Mouse (Mus musculus): ENCODE data around the gene Sec22b. TPM values are rescaled to one million over a fixed set of nuclear protein-coding genes. Genes with fewer than 3 reads are reported as not detected.

Sec22b gene
- polyA plus RNA-seq, 1 experiment from 2014 or later, result 147 TPM

- no peaks in the 10 kb centered on the region for H3K36me3 ChIP-seq (ENCODE audit: control insufficient read depth, insufficient read depth, low read length)
- 47% methylated on average over 6 of the region's 6 CpGs for WGBS
- no peak for ATAC-seq (ENCODE audit: low read depth)
- no peaks in the 10 kb centered on the region for H3K4me1 ChIP-seq (replicated peaks; ENCODE audit: control insufficient read depth, insufficient read depth, low read length)
- H3K27me3 ChIP-seq (ENCODE audit: control insufficient read depth, insufficient read depth, low read depth, low read length), result peaks cover 15% of the 10 kb centered on the region
- peaks cover 4% of the 10 kb centered on the region for H3K9me3 ChIP-seq (ENCODE audit: control insufficient read depth, low read length)
- H3K9ac ChIP-seq (ENCODE audit: low read length), result no peak overlapping the region
- H3K4me3 ChIP-seq (ENCODE audit: low read length), result no peak overlapping the region
- H3K27ac ChIP-seq (ENCODE audit: low read length), result no peak overlapping the region
- no peak overlapping the region for H3K4me2 ChIP-seq (ENCODE audit: low read depth, low read length)
Measured at GRCm38 (mm10) chr3:97894695-97895094, 6.3 kb upstream of the Sec22b start.

DNA sequence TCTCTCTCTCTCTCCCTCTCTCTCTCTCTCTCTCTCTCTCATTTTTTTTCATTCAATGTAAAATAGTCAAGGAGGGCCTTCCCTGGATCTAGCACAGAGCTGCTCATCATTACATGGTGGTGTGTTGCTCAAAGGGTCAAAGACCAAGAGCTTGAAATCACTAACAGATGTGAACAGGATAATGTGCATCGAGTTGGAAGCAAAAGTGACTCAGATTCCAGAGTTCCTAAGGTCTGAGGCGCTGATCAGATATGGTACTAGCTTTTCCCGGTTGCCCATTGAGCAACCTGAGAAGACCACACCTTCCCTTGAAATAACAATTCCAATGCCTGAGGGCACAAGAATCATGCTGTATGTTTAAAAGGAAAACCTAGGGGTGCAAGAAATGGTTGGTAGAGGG lies 2.6 kb upstream of the Sec22b start:
- no peak overlapping the region for H3K4me3 ChIP-seq (ENCODE audit: low read length)
- peaks cover 4% of the 10 kb centered on the region for H3K9me3 ChIP-seq (ENCODE audit: control insufficient read depth, low read length)
- H3K36me3 ChIP-seq (ENCODE audit: control insufficient read depth, insufficient read depth, low read length), result no peaks in the 10 kb centered on the region
- H3K27ac ChIP-seq (ENCODE audit: low read length), result no peak overlapping the region
- H3K4me1 ChIP-seq (replicated peaks; ENCODE audit: control insufficient read depth, insufficient read depth, low read length), result peaks cover 8% of the 10 kb centered on the region
- H3K27me3 ChIP-seq (ENCODE audit: control insufficient read depth, insufficient read depth, low read depth, low read length), result no peaks in the 10 kb centered on the region
- H3K9ac ChIP-seq (ENCODE audit: low read length), result no peak overlapping the region
- WGBS, result 64% methylated on average over 3 of the region's 3 CpGs
- H3K4me2 ChIP-seq (ENCODE audit: low read depth, low read length), result no peak overlapping the region
- no peak for ATAC-seq (ENCODE audit: low read depth)

DNA sequence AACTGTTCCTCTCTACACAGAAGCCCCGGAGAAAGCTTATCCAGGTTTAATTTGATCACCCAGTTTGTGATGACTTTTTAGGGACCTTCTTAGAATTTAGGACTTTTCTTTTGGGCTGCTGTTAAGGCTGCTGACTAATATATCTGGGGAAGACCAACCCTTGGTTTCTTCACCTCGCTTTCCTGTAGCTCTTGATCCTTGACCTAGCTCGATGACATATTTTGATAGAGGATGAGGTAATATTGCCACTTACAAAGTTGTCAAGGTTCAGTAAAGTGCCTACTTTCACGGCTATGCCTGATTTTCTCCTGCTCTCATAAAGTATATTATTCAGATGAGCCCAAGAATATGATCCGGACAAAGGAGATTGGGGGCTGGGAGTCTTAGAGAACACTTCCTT lies 596 bp downstream of the Sec22b start:
- Histone ChIP-seq H3K4me3 (ENCODE audit: low read length) (peak overlapping the region; percentile 100), H3K9ac (ENCODE audit: low read length) (peak overlapping the region; percentile 99), H3K4me1 (replicated peaks; ENCODE audit: control insufficient read depth, insufficient read depth, low read length) (peaks cover 8% of the 10 kb centered on the region), H3K4me2 (ENCODE audit: low read depth, low read length) (peak overlapping the region; percentile 85), H3K27me3 (ENCODE audit: control insufficient read depth, insufficient read depth, low read depth, low read length) (no peaks in the 10 kb centered on the region), H3K36me3 (ENCODE audit: control insufficient read depth, insufficient read depth, low read length) (no peaks in the 10 kb centered on the region), H3K27ac (ENCODE audit: low read length) (peak overlapping the region; percentile 65; the same call in 1 of the 2 replicates), H3K9me3 (ENCODE audit: control insufficient read depth, low read length) (no peaks in the 10 kb centered on the region)
- no peak for ATAC-seq (ENCODE audit: low read depth)
- 7% methylated on average over 5 of the region's 5 CpGs for WGBS

DNA sequence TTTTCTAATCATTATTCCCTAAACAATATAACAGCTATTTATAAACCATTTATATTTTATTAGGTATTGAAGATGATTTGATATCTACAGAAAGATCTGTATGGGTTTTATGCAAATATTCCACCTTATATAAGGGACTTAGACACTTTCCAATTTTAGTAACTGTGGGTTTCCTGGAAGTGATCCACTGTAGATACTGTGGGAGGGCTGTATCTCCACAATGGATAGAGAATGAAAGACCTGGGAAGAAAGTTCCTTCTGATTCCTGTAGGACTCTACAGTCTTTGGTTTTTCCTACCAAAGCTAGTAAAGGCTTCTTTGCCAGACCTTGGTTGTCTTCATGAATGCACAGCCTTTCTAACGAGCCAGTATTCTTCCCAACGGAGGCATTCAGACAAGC lies 8.7 kb downstream of the Sec22b start:
- WGBS, result 75% methylated on average over 2 of the region's 2 CpGs

GRCm38 (mm10) chr3:97911093-97911492 lies 10.1 kb downstream of the Sec22b start:
- Histone ChIP-seq H3K4me1 (replicated peaks; ENCODE audit: control insufficient read depth, insufficient read depth, low read length) (no peaks in the 10 kb centered on the region), H3K4me3 (ENCODE audit: low read length) (no peak overlapping the region), H3K27ac (ENCODE audit: low read length) (no peak overlapping the region), H3K27me3 (ENCODE audit: control insufficient read depth, insufficient read depth, low read depth, low read length) (no peaks in the 10 kb centered on the region), H3K36me3 (ENCODE audit: control insufficient read depth, insufficient read depth, low read length) (peaks cover 16% of the 10 kb centered on the region), H3K4me2 (ENCODE audit: low read depth, low read length) (no peak overlapping the region), H3K9me3 (ENCODE audit: control insufficient read depth, low read length) (no peaks in the 10 kb centered on the region), H3K9ac (ENCODE audit: low read length) (no peak overlapping the region)
- WGBS, result 79% methylated on average over 7 of the region's 7 CpGs
- ATAC-seq (ENCODE audit: low read depth), result no peak

More for the DNA sequence above, 8.7 kb downstream of the Sec22b start:
- H3K27me3 ChIP-seq (ENCODE audit: control insufficient read depth, insufficient read depth, low read depth, low read length), result no peaks in the 10 kb centered on the region
- ATAC-seq (ENCODE audit: low read depth), result no peak
- no peaks in the 10 kb centered on the region for H3K9me3 ChIP-seq (ENCODE audit: control insufficient read depth, low read length)
- no peak overlapping the region for H3K4me3 ChIP-seq (ENCODE audit: low read length)
- H3K27ac ChIP-seq (ENCODE audit: low read length), result no peak overlapping the region
- no peak overlapping the region for H3K9ac ChIP-seq (ENCODE audit: low read length)
- H3K4me2 ChIP-seq (ENCODE audit: low read depth, low read length), result no peak overlapping the region
- H3K4me1 ChIP-seq (replicated peaks; ENCODE audit: control insufficient read depth, insufficient read depth, low read length), result no peaks in the 10 kb centered on the region
- H3K36me3 ChIP-seq (ENCODE audit: control insufficient read depth, insufficient read depth, low read length), result peaks cover 8% of the 10 kb centered on the region; the same call in 1 of the 2 replicates

DNA sequence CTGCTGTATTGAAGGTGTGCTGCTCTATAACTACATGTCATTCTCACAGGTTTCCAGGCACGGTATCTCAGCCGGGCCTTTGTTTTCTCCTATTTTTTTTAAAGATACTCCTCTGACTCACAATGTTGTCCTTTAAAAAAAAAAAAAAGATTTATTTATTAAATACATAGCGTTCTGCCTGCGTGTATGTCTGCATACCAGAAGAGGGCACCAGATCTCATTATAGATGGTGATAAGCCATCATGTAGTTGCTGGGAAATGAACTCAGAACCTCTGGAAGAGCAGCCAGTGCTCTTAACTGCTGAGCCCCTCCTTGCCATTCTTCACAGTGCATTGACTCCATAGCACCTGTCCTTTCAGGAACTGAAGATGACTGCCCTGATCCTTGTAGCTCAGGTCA lies 14.1 kb downstream of the Sec22b start:
- Histone ChIP-seq H3K9me3 (ENCODE audit: control insufficient read depth, low read length) (no peaks in the 10 kb centered on the region), H3K4me3 (ENCODE audit: low read length) (no peak overlapping the region), H3K9ac (ENCODE audit: low read length) (no peak overlapping the region), H3K4me1 (replicated peaks; ENCODE audit: control insufficient read depth, insufficient read depth, low read length) (no peaks in the 10 kb centered on the region), H3K36me3 (ENCODE audit: control insufficient read depth, insufficient read depth, low read length) (peaks cover 30% of the 10 kb centered on the region), H3K27ac (ENCODE audit: low read length) (no peak overlapping the region), H3K27me3 (ENCODE audit: control insufficient read depth, insufficient read depth, low read depth, low read length) (no peaks in the 10 kb centered on the region), H3K4me2 (ENCODE audit: low read depth, low read length) (no peak overlapping the region)
- ATAC-seq (ENCODE audit: low read depth), result no peak
- 63% methylated on average over 4 of the region's 4 CpGs for WGBS

DNA sequence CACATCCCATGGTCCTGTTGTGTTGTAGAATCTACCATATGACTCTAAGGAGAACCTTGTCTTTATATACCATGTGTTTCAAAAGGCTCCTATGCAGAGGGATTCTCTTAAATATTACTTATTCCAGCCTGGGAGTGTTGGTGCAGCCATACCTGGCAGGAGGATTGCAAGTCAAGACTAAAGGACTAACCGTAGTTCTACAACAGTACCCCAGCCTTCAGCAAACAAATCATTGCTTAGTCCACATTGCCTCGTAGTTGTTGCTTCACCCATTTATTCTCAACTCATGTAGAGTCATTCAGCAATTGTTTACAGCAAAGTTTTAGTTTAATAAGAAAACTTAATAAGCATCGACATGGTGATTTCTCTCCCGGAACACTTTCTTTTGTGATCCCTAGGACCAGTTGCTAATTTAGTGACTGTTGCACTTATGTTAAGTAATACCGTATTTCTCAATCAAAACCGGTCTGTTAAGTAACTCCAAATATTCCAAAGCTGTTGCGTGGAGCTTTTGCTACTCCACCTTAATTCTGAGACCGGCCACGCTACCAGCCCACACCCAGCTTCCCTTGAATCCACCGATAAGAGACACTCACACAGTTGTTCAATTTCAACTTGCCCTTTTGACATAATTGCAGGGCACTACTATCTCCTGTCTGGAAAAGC lies 18.0 kb downstream of the Sec22b start:
- 89% methylated on average over 10 of the region's 10 CpGs for WGBS
- no peaks in the 10 kb centered on the region for H3K27me3 ChIP-seq (ENCODE audit: control insufficient read depth, insufficient read depth, low read depth, low read length)
- H3K27ac ChIP-seq (ENCODE audit: low read length), result no peak overlapping the region
- H3K4me1 ChIP-seq (replicated peaks; ENCODE audit: control insufficient read depth, insufficient read depth, low read length), result no peaks in the 10 kb centered on the region
- H3K4me2 ChIP-seq (ENCODE audit: low read depth, low read length), result no peak overlapping the region
- H3K4me3 ChIP-seq (ENCODE audit: low read length), result no peak overlapping the region
- peaks cover 34% of the 10 kb centered on the region for H3K36me3 ChIP-seq (ENCODE audit: control insufficient read depth, insufficient read depth, low read length)
- H3K9ac ChIP-seq (ENCODE audit: low read length), result no peak overlapping the region
- H3K9me3 ChIP-seq (ENCODE audit: control insufficient read depth, low read length), result no peaks in the 10 kb centered on the region
- ATAC-seq (ENCODE audit: low read depth), result no peak

- Histone ChIP-seq H3K9me3 (ENCODE audit: control insufficient read depth, low read length) (no peaks in the 10 kb centered on the region), H3K27ac (ENCODE audit: low read length) (no peak overlapping the region), H3K4me1 (replicated peaks; ENCODE audit: control insufficient read depth, insufficient read depth, low read length) (peaks cover 6% of the 10 kb centered on the region; the same call in 1 of the 2 replicates), H3K36me3 (ENCODE audit: control insufficient read depth, insufficient read depth, low read length) (peaks cover 10% of the 10 kb centered on the region; the same call in 1 of the 2 replicates), H3K4me2 (ENCODE audit: low read depth, low read length) (no peak overlapping the region), H3K4me3 (ENCODE audit: low read length) (no peak overlapping the region), H3K27me3 (ENCODE audit: control insufficient read depth, insufficient read depth, low read depth, low read length) (no peaks in the 10 kb centered on the region), H3K9ac (ENCODE audit: low read length) (no peak overlapping the region)
- no peak for ATAC-seq (ENCODE audit: low read depth)
- 93% methylated on average over 2 of the region's 2 CpGs for whole genome bisulfite sequencing
Measured at GRCm38 (mm10) chr3:97925246-97925645, 24.3 kb downstream of the Sec22b start.

- H3K4me1 ChIP-seq (replicated peaks; ENCODE audit: control insufficient read depth, insufficient read depth, low read length), result peaks cover 22% of the 10 kb centered on the region
- WGBS, result 63% methylated on average over 4 of the region's 4 CpGs
Measured at GRCm38 (mm10) chr3:97927322-97927721, 26.3 kb downstream of the Sec22b start.

More at GRCm38 (mm10) chr3:97927322-97927721, 26.3 kb downstream of the Sec22b start:
- Histone ChIP-seq H3K27me3 (ENCODE audit: control insufficient read depth, insufficient read depth, low read depth, low read length) (no peaks in the 10 kb centered on the region), H3K4me3 (ENCODE audit: low read length) (no peak overlapping the region), H3K27ac (ENCODE audit: low read length) (no peak overlapping the region), H3K9me3 (ENCODE audit: control insufficient read depth, low read length) (no peaks in the 10 kb centered on the region), H3K4me2 (ENCODE audit: low read depth, low read length) (no peak overlapping the region), H3K9ac (ENCODE audit: low read length) (no peak overlapping the region), H3K36me3 (ENCODE audit: control insufficient read depth, insufficient read depth, low read length) (peaks cover 3% of the 10 kb centered on the region; the same call in 1 of the 2 replicates)
- ATAC-seq (ENCODE audit: low read depth), result no peak

All from lung, embryonic 16.5 days (tissue).